Mouse (Mus musculus): Measurements from ENCODE around the gene Dkk3.
"Not testable (repeated sequence)": the region's sequence is repeated elsewhere in the genome, so short reads cannot be mapped to it uniquely, and the experiment has no call there.

Gene Dkk3

DNA sequence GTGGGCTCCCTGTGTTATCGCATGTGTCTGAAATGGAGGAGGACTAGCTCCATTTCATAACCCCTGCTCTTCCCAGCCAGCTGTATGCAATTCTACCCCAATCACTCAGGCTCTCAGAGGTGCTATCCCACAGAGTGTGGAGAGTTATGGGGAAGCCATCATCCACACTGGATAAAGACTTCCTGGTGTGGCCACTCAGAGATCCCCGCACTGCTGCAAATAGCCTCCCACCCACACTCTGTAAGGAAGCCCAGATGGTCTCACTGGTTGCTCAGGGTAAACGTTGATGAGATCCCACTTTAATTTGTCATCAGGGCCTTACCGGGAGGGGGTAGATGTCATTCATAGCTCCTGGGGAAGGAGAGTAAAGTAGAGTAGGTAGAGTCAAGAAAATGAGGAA, 6.7 kb upstream of the Dkk3 start:
- no peak for DNase-seq

DNA sequence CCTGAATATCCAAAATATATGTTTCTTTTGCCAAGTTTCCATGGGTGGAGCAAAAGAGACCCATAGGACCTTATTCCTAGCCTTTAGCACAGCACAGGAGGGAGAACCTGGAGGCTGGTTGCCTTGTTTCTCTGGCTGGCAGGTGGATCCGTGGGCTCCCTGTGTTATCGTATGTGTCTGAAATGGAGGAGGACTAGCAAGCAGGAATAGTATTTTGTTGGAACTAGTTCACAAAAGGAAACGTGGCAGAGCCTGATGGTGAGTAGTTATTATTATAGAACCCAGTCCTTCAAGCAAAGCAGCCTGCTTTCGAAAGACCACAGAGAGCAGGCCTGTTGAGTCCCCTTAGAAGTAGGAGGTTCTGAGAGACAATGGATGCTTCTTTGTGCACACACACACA, 6.2 kb upstream of the Dkk3 start:
- not testable (repeated sequence) for DNase-seq

GRCm38 (mm10) chr7:112164430-112164829, 5.6 kb upstream of the Dkk3 start:
- no peak for DNase-seq

DNA sequence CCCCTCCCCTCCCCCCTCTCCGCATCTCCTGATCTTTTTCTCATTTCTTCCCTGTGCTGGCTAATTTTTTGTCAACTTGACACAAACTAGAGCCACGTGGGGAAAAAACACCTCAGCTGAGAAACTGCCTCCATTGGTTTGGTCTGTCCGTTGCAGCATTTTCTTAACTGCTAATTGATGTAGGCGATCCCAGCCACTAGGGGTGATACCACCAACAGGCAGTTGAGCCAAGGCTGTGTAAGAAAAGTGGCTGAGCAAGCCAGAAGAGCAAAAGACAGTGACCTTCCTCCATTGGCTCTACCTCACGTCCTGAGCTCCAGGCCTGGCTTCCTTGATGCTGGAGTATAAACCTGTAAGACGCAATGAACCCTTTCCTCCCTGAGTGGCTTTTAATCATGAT, 978 bp upstream of the Dkk3 start:
- DNase-seq = no peak

DNA sequence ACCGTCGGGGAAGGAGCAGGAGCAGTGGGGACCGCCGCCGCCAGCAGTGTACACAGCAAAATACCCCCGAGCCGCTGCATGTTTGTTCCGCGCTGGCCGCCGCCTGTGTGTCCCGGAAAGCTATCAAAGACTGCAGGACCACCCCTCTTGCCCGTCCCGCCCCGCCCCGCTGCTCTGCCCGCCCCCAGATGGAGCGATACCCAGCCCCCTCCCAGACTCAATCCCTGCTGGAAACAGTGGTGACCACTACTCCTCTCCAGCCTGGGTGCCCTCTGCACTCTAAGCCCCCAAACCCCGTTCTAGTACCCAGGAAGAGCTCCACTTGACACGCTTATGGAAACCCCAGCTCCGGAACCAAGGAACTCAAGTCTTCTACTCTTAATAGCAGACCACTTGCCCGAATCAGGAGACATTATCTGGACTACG, 528 bp downstream of the Dkk3 start:
- peak; percentile 54 for DNase-seq

- DNase-seq = peak; percentile 27
Measured at GRCm38 (mm10) chr7:112157584-112158315, 1.1 kb downstream of the Dkk3 start.

DNA sequence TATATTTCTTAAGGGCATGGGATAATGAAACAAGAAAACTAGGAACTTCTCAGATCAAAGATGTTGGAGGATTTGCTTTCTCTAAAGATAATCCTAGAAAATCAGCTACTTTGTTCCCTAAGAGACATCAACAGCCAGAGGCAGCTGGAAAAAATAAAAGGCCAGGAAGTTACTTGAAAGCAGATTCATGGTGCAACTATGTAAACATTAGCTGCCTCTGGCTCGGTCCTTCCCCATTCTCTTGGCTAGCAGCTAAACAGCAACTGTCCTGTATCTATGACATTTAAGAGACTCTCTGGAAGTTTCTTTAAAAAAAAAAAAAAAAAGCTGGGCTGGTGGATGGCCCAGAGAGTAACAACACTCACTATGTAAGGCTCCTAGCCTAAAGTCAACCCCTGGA, 3.7 kb downstream of the Dkk3 start:
- DNase-seq = peak; percentile 34

- DNase-seq = no peak
Measured at GRCm38 (mm10) chr7:112154445-112154844, 4.4 kb downstream of the Dkk3 start.

- no peak for DNase-seq
Measured at GRCm38 (mm10) chr7:112149113-112149512, 9.7 kb downstream of the Dkk3 start.

DNA sequence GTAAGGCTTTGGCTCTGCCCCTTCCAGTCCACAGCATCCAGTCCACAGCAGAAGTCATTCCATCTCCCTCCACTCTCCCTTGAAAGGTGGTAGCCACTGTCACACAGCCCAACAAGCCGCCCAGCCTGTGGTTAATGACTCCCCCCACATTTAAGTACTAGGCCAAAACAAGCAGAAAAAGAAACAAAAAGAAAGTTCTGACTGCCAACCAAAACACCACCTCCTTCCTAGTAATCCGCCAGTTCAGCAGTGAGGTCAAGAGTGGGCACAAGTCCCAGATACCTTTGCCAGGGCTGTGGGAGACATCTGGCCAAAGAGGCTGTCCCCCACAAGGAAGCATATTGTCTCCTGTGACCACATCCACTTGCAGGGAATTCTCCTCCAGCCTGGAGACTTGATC, 10.9 kb downstream of the Dkk3 start:
- no peak for DNase-seq

GRCm38 (mm10) chr7:112144646-112145179, 14.1 kb downstream of the Dkk3 start:
- no peak for DNase-seq

- no peak for DNase-seq
Measured at GRCm38 (mm10) chr7:112143978-112144377, 14.9 kb downstream of the Dkk3 start.

GRCm38 (mm10) chr7:112143090-112143500, 15.8 kb downstream of the Dkk3 start:
- DNase-seq = no peak

GRCm38 (mm10) chr7:112142616-112143015, 16.2 kb downstream of the Dkk3 start:
- no peak for DNase-seq

- DNase-seq = no peak
Measured at GRCm38 (mm10) chr7:112140725-112141124, 18.1 kb downstream of the Dkk3 start.

- peak; percentile 77 for DNase-seq
Measured at GRCm38 (mm10) chr7:112138509-112139405, 20.1 kb downstream of the Dkk3 start.

DNA sequence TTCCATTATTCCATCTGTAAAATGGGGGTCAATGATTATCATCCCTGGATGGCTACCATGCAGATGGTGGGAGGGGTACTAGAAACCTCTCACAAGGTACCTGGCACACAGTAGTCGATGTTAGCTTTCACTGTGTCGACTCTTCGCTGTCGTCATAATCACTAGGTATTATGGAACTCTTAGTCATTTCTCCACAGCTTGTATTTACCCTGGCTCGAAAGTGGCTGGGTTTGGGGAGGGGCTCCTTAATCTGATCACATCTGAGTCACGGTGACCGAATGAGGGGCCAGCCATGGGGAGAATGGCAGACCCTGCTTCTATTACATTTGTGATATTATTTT, 20.7 kb downstream of the Dkk3 start:
- no peak for DNase-seq

GRCm38 (mm10) chr7:112136537-112136936, 22.3 kb downstream of the Dkk3 start:
- no peak for DNase-seq

DNA sequence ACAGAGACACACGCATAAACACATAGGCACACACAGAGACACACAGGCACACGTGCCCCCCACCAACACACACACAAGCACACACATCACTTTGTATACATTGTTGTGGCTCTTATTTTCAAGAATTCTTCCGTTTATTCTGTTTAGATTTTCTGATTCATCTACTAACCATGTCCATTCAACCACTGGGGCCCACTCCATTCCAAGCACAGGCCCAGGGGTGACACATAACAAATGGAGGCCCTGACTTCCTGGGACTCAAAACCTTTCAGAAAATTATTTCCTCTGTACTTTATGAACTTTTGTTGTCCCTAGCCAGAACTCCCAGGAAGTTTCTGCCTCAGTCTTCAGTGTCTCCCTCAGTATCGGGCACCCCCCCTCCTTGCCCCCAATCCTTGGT, 23.7 kb downstream of the Dkk3 start:
- no peak for DNase-seq

- no peak for DNase-seq
Measured at GRCm38 (mm10) chr7:112133277-112133676, 25.6 kb downstream of the Dkk3 start.

DNA sequence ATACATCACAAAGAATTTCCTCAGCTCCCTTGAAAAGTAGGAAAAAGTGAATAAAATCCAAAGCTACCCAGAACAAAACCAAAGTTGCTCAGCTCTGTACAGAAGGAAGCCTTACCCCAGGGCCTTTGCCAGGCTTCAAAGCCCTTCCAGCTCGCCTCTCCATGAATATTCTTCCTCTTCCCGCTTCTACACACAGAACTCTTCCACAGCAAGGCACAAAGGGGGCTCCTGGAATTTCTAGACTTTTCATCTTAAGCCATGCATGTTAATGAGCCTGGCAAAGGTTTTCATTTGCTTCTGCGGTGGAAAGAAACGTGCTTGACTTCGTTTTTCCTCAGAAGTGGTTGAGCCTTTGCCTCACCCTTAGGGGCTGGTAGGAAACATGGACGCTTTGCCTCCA, 26.9 kb downstream of the Dkk3 start:
- no peak for DNase-seq

DNA sequence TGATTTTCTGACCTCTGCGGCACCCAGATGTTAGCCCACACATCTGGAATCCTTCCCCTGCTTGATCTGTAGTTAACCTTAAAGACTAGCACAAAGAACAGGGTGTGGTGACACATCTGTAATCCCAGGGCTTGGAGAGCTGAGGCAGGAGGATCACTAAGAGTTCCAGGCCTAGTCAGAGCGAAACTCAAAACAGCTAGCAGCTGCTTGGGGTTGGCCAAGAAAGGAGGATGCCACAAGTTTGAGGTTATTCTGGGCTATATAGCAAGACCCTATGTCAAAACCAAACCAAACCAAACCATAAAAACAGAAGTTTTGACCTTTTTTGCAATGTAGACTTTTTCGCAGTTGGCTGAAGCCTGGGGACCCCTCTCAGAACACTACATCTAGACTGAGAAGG, 28.2 kb downstream of the Dkk3 start:
- DNase-seq = no peak

- DNase-seq = no peak
Measured at GRCm38 (mm10) chr7:112129851-112130250, 29.0 kb downstream of the Dkk3 start.

- DNase-seq = peak; percentile 76
Measured at GRCm38 (mm10) chr7:112128810-112129209, 30.0 kb downstream of the Dkk3 start.
